Mouse (Mus musculus) T-helper 1 cell (primary cell): ENCODE data around the gene Spats2.

Source experiments
- in situ Hi-C: fragments of 300-600 bp; cut with MboI, MseI; formaldehyde crosslinking; loops from one replicate; pipeline ENCODE4 v1.15.1; 2025; ENCODE audit warnings: high pct_unique_total_duplicates

Gene Spats2

GRCm38 (mm10) chr15:99255241-99255749, 129.6 kb downstream of the Spats2 start:
- in situ Hi-C loops: no loop called here

- in situ Hi-C loops: no loop called here
Measured at GRCm38 (mm10) chr15:99259167-99259729, 133.5 kb downstream of the Spats2 start.

DNA sequence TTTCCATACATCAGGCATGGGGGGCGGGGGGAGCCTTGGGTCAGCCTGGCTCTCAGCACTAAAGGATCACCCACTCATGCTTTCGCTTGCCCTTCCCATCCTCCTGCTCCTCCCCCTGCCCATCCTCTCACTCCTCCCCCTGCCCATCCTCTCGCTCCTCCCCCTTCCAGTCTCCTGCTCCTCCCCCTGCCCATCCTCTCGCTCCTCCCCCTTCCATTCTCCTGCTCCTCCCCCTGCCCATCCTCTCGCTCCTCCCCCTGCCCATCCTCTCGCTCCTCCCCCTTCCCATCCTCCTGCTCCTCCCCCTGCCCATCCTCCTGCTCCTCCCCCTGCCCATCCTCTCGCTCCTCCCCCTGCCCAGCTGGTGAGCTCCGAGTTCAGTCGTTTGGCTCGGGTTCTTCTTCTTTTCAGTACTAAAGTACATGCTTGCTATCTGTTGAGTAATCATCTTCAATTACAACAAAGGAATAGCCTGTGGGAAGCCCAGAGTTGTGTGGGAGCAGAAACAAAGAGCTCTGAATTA, 134.1 kb downstream of the Spats2 start:
- in situ Hi-C loops: no loop called here

DNA sequence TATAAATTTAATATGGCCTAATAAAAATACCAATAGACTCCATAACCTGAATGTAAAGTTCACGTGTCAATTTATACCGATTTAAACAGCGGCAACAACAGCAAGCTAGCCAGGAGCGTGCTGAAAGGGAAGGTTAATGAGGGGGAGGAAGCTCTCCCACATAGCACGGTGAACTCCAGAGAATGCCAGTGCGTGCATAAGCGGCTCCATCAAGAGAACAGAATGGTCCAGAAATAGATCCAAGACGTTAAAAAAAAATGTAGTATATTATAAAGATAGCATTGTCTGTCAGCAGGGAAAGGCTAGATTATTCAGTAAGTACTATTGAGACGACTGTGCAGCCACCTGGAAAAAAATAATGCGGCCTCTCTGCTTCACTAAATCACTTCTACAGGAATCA, 137.0 kb downstream of the Spats2 start:
- in situ Hi-C loops: no loop called here
